Mouse (Mus musculus) heart, embryonic 12.5 days (tissue): Measurements from ENCODE around the gene Ppm1n. TPM values are rescaled to one million over a fixed set of nuclear protein-coding genes. Genes with fewer than 3 reads are reported as not detected.

ENCODE experiments used
- ATAC-seq: fragments of 200-750 bp; cut with Nextera tagmentation; 2 replicates; pipeline ENCODE4 v1.8.0; 2017; ENCODE audit warnings: moderate TSS enrichment, moderate library complexity; ENCODE audit not compliant: insufficient number of reproducible peaks, low FRiP score
- H3K27ac ChIP-seq: fragments of 300-500 bp; sonication (generic); 2 replicates; pipeline ENCODE4 v1.5.1; 2016; ENCODE audit warnings: mild to moderate bottlenecking, moderate library complexity; ENCODE audit not compliant: poor library complexity, severe bottlenecking
- H3K27me3 ChIP-seq: fragments of 300-500 bp; sonication (generic); replicated peaks from 2 replicates; pipeline ENCODE4 v1.6.1; 2016; ENCODE audit warnings: mild to moderate bottlenecking, moderate library complexity
- H3K36me3 ChIP-seq: fragments of 300-500 bp; sonication (generic); 2 replicates; pipeline ENCODE4 v1.6.1; 2016; ENCODE audit warnings: mild to moderate bottlenecking, moderate library complexity
- H3K4me1 ChIP-seq: fragments of 300-500 bp; sonication (generic); replicated peaks from 2 replicates; pipeline ENCODE4 v1.6.1; 2016; ENCODE audit warnings: mild to moderate bottlenecking
- H3K4me2 ChIP-seq: fragments of 300-500 bp; sonication (generic); 2 replicates; pipeline ENCODE4 v1.6.1; 2016; ENCODE audit warnings: mild to moderate bottlenecking, moderate library complexity
- H3K4me3 ChIP-seq: fragments of 300-500 bp; sonication (generic); 2 replicates; pipeline ENCODE4 v1.5.1; 2016; ENCODE audit warnings: mild to moderate bottlenecking
- H3K9ac ChIP-seq: fragments of 300-500 bp; sonication (generic); 2 replicates; pipeline ENCODE4 v1.6.1; 2016; ENCODE audit warnings: mild to moderate bottlenecking, moderate library complexity
- H3K9me3 ChIP-seq: fragments of 300-500 bp; sonication (generic); replicated peaks from 2 replicates; pipeline ENCODE4 v1.6.1; 2016; ENCODE audit warnings: mild to moderate bottlenecking, moderate library complexity
- WGBS: fragments of 180-500 bp; shearing (Covaris S2); methylation state at CpG from one replicate; pipeline ENCODE4 v1.1.7; 2016; 5-methylcytosine and 5-hydroxymethylcytosine counted together
- polyA plus RNA-seq: library from polyadenylated mRNA; unstranded; fragments of >200 nt; fragmentation: Nextera tagmentation; extraction: Ambion mirVana; gene quantifications from 2 replicates; pipeline ENCODE4 v1.2.1, GENCODE M21; 2016

Ppm1n gene
- polyA plus RNA-seq, 1 experiment from 2014 or later: not detected

GRCm38 (mm10) chr7:19239986-19240385 lies 39.9 kb downstream of the Ppm1n start:
- H3K4me1 ChIP-seq: peaks cover 48% of the 10 kb centered on the region
- no peak overlapping the region for H3K4me2 ChIP-seq
- no peak overlapping the region for H3K4me3 ChIP-seq
- H3K27me3 ChIP-seq: no peaks in the 10 kb centered on the region
- ATAC-seq: no peak
- H3K36me3 ChIP-seq: peaks cover 20% of the 10 kb centered on the region
- 0 out of 2 replicates have a peak overlapping the region, but pooled peaks have one; percentile 25 for H3K27ac ChIP-seq
- H3K9me3 ChIP-seq: no peaks in the 10 kb centered on the region
- WGBS: 60% methylated on average over 4 of the region's 4 CpGs
- H3K9ac ChIP-seq: no peak overlapping the region

DNA sequence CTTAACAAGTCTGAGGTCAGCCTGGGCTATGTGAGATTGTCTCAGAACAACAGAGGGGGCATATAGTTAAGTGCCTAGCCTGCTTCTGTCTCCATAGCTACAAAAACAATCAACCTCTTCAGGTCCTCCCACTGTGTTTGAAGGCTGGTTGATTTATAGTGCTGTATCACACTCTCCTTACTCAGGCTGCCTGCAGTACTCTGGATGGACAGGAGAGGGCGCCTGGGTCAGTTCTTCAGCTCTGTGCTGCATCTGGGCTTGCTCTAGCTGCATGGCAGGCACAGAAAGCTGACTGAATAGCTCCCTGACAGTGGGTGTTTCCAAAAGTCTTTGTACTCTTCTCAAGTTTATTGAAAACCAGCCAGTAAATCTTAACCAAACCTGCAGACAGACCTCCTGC lies 40.4 kb downstream of the Ppm1n start:
- Histone ChIP-seq H3K4me2 (no peak overlapping the region), H3K4me3 (no peak overlapping the region), H3K27ac (peak overlapping the region; percentile 90), H3K9me3 (no peaks in the 10 kb centered on the region), H3K4me1 (peaks cover 53% of the 10 kb centered on the region), H3K27me3 (no peaks in the 10 kb centered on the region), H3K9ac (0 out of 2 replicates have a peak overlapping the region, but pooled peaks have one; percentile 3), H3K36me3 (peaks cover 14% of the 10 kb centered on the region; the same call in 1 of the 2 replicates)
- 0% methylated on average over 1 of the region's 1 CpGs for WGBS
- ATAC-seq: peak; percentile 81

DNA sequence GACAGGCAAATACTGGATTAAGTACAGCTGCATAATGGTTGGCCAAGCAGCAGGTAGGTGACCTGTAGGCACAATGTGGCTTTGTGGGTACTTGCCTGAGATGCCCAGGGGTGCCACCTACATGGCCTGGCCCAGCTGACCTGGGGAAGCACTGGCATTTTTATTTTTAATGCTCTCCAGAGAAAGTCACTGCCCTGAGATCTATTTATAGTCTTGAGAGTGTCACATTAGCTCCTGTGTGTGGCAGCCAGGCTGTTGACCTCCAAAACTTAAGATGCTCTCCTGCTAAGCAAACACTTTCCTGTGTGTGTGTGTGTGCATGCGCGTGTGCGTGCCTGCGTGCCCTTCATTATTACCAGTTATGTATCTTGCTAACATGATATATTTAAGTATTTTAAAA lies 41.5 kb downstream of the Ppm1n start:
- peaks cover 14% of the 10 kb centered on the region for H3K36me3 ChIP-seq
- no peaks in the 10 kb centered on the region for H3K27me3 ChIP-seq
- H3K4me2 ChIP-seq: peak overlapping the region; percentile 16; the same call in 1 of the 2 replicates
- no peak overlapping the region for H3K4me3 ChIP-seq
- WGBS: 75% methylated on average over 4 of the region's 4 CpGs
- H3K9me3 ChIP-seq: no peaks in the 10 kb centered on the region
- H3K27ac ChIP-seq: peak overlapping the region; percentile 90
- H3K9ac ChIP-seq: no peak overlapping the region
- no peak for ATAC-seq
- peaks cover 53% of the 10 kb centered on the region for H3K4me1 ChIP-seq

- peak overlapping the region; percentile 28 for H3K9ac ChIP-seq
- peak overlapping the region; percentile 57 for H3K27ac ChIP-seq
- no peak for ATAC-seq
- H3K4me2 ChIP-seq: no peak overlapping the region
- peaks cover 24% of the 10 kb centered on the region for H3K36me3 ChIP-seq
- no peaks in the 10 kb centered on the region for H3K27me3 ChIP-seq
- WGBS: 73% methylated on average over 2 of the region's 2 CpGs
- peaks cover 54% of the 10 kb centered on the region for H3K4me1 ChIP-seq
- no peaks in the 10 kb centered on the region for H3K9me3 ChIP-seq
- H3K4me3 ChIP-seq: no peak overlapping the region
These were observed 43.5 kb downstream of the Ppm1n start for GRCm38 (mm10) chr7:19236411-19236810.

DNA sequence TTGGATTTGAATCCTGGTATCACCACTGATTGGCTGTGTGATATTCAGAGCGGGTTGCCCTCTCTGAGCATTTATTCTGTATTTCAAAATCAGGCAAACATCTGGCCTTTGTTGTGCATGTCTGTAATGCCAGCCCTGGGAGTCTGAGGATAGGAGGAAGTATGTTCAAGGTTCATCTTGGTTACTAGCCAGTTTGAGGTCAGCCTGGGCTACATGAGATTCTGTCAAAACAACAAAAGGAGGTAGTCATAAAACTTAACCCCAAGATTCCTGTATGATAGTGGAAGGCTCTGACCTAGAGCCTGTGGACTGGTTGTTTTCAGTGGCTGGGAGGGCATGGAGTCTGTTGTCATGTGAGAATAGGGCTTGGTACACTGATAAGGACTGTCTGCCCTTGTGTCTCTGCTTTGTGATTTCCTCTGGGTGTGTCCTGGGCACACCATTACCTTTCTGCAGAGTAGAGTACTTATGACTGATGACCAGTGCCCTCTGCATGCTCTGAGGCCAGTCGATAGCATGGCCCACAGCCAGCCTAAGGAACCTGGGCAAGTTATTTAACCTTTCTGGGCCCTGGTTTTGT lies 44.7 kb downstream of the Ppm1n start:
- 78% methylated on average over 2 of the region's 2 CpGs for WGBS
- H3K9ac ChIP-seq: no peak overlapping the region
- no peaks in the 10 kb centered on the region for H3K27me3 ChIP-seq
- ATAC-seq: no peak
- no peaks in the 10 kb centered on the region for H3K9me3 ChIP-seq
- peaks cover 60% of the 10 kb centered on the region for H3K4me1 ChIP-seq
- H3K4me2 ChIP-seq: no peak overlapping the region
- H3K36me3 ChIP-seq: peaks cover 21% of the 10 kb centered on the region
- H3K27ac ChIP-seq: no peak overlapping the region
- H3K4me3 ChIP-seq: no peak overlapping the region

DNA sequence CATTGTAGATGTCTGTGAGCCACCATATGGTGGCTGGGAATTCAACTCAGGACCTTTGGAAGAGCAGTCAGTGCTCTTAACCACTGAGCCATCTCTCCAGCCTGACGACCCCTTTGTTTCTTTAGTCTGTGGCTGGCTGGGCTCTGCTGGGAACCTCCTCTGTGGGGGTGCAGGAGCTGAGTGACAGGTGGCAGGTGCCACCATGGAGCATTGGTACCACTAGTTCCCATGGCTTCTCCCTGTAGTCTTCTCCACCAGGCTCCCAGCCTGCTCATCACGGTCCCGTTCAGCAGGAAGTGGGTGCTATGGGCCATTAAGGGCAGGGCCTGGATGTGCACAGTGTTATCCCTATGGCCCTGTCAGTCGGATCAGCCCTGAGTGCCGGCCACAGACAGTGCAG lies 45.2 kb downstream of the Ppm1n start:
- H3K4me3 ChIP-seq: no peak overlapping the region
- 78% methylated on average over 5 of the region's 5 CpGs for WGBS
- no peak overlapping the region for H3K9ac ChIP-seq
- no peak overlapping the region for H3K27ac ChIP-seq
- ATAC-seq: no peak
- H3K27me3 ChIP-seq: no peaks in the 10 kb centered on the region
- no peak overlapping the region for H3K4me2 ChIP-seq
- peaks cover 60% of the 10 kb centered on the region for H3K4me1 ChIP-seq
- peaks cover 18% of the 10 kb centered on the region for H3K36me3 ChIP-seq
- no peaks in the 10 kb centered on the region for H3K9me3 ChIP-seq

GRCm38 (mm10) chr7:19231849-19232248 lies 48.0 kb downstream of the Ppm1n start:
- no peak overlapping the region for H3K9ac ChIP-seq
- no peak overlapping the region for H3K4me2 ChIP-seq
- no peaks in the 10 kb centered on the region for H3K27me3 ChIP-seq
- peaks cover 18% of the 10 kb centered on the region for H3K36me3 ChIP-seq
- no peak for ATAC-seq
- H3K4me3 ChIP-seq: no peak overlapping the region
- no peaks in the 10 kb centered on the region for H3K9me3 ChIP-seq
- WGBS: 87% methylated on average over 3 of the region's 3 CpGs
- H3K27ac ChIP-seq: no peak overlapping the region
- peaks cover 45% of the 10 kb centered on the region for H3K4me1 ChIP-seq

DNA sequence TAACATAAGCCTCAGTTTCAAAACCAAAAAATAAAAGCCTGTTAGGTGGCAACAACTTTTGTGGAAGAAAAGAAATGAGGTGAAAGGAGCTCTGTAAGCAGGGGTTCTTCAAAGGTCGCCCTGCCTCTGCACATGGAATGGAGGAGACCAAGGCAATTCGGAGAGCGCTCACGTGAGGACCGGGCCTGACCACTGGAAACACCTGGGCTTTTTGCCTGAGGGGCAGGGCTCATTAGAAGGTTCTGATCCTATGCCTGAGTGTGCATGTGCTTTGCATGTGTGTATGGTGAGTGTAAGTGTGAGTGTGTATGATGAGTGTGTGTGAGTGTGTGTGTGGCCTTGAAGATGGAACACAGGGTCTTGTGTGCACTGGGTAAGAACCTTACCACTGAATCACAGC lies 49.0 kb downstream of the Ppm1n start:
- no peaks in the 10 kb centered on the region for H3K9me3 ChIP-seq
- no peaks in the 10 kb centered on the region for H3K27me3 ChIP-seq
- no peak overlapping the region for H3K9ac ChIP-seq
- ATAC-seq: no peak
- no peak overlapping the region for H3K27ac ChIP-seq
- H3K4me2 ChIP-seq: no peak overlapping the region
- peaks cover 38% of the 10 kb centered on the region for H3K4me1 ChIP-seq
- peaks cover 20% of the 10 kb centered on the region for H3K36me3 ChIP-seq
- 92% methylated on average over 5 of the region's 5 CpGs for WGBS
- H3K4me3 ChIP-seq: no peak overlapping the region

DNA sequence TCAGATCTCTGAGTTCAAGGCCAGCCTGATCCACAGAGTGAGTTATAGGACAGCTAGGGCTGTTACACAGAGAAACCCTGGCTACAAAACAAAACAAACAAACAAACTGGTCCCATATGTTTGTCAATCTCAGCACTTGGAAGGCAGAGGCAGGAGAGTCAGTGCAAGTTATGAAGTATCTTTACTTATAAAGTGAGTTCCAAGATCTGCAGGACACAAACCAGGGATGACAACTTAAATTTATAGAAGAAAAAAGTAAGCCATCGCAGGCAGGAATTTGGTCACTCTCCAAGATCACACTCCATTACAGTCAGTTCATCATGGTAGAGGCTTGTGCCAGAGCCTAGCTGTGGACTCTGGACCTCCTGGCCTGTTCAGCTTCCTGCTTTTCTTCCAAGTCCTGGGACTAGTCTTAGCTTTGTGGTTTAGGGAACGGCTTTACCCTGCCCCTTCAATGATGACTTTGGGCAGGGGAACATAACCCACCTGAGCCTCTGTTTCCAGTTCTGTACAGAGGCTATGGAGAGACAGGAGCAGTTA lies 49.8 kb downstream of the Ppm1n start:
- Histone ChIP-seq H3K27ac (no peak overlapping the region), H3K27me3 (no peaks in the 10 kb centered on the region), H3K9ac (no peak overlapping the region; the same call in 1 of the 2 replicates), H3K36me3 (peaks cover 27% of the 10 kb centered on the region), H3K4me2 (peak overlapping the region; percentile 80; the same call in 1 of the 2 replicates), H3K9me3 (no peaks in the 10 kb centered on the region), H3K4me1 (peaks cover 31% of the 10 kb centered on the region), H3K4me3 (peak overlapping the region; percentile 63; the same call in 1 of the 2 replicates)
- ATAC-seq: no peak
- WGBS: 92% methylated on average over 2 of the region's 2 CpGs

DNA sequence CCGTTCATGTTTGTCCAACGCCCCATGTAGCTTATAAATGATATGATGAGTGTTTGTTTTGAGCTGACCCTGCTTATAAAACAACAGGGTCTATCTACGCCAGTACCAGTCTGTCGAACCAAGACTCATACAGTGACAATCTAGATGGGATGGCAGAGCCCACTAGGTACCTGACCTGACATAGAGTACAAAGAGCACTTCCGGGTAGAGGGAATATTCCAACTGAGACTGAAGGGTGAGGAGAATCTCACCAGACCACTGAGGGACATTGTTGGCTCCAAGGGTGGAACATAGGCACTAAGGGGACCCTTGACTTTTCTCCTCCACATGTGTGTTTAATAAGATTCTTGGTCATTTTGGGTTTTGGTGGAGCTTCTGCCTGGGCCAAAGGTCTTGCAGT lies 50.5 kb downstream of the Ppm1n start:
- Histone ChIP-seq H3K27ac (peak overlapping the region; percentile 65), H3K9me3 (no peaks in the 10 kb centered on the region), H3K9ac (peak overlapping the region; percentile 77), H3K4me1 (peaks cover 25% of the 10 kb centered on the region), H3K36me3 (peaks cover 27% of the 10 kb centered on the region), H3K4me2 (peak overlapping the region; percentile 80), H3K4me3 (peak overlapping the region; percentile 63), H3K27me3 (no peaks in the 10 kb centered on the region)
- no peak for ATAC-seq
- WGBS: 39% methylated on average over 5 of the region's 5 CpGs

- Histone ChIP-seq H3K36me3 (peaks cover 23% of the 10 kb centered on the region), H3K27ac (peak overlapping the region; percentile 65), H3K9me3 (no peaks in the 10 kb centered on the region), H3K9ac (peak overlapping the region; percentile 77), H3K4me1 (peaks cover 25% of the 10 kb centered on the region), H3K4me3 (peak overlapping the region; percentile 63), H3K27me3 (no peaks in the 10 kb centered on the region), H3K4me2 (peak overlapping the region; percentile 80)
- WGBS: 0% methylated on average over 14 of the region's 14 CpGs
- ATAC-seq: no peak
These were observed 51.1 kb downstream of the Ppm1n start for GRCm38 (mm10) chr7:19228793-19229148.
